Comparison of ENCODE assay signal across 8 mouse cellular contexts in genomic region chr4:89310491-89311254, GRCm38 (mm10). TPM values are rescaled to one million over a fixed set of nuclear protein-coding genes. Genes with fewer than 3 reads are reported as not detected.
DNase-seq lines count a peak whose midpoint lies in the region; ATAC-seq and TF ChIP-seq lines count a peak whose summit lies in the region.

TSS of gene Cdkn2b (minus strand) at chr4:89311039.

- DNase-seq in CD4-positive, CD25-positive, alpha-beta regulatory T cell, adult 2 months (ENCODE audit: low read depth, low spot score): peak; percentile 91
- DNase-seq in c-Kit-positive CD71-positive TER-119-negative erythroid progenitor cells, embryonic 14.5 days (ENCODE audit: low read depth): peak; percentile 77
- peak; percentile 89 for DNase-seq in forebrain, embryonic 10.5 days (ENCODE audit: extremely low spot score, low spot score)
- DNase-seq in kidney, postnatal 0 days (ENCODE audit: low spot score): peak; percentile 71
- DNase-seq in liver, adult 2 months (ENCODE audit: extremely low read depth, low read depth, low spot score): peak; percentile 78
- DNase-seq in spleen, postnatal 4 days (ENCODE audit: low spot score in 2 of 2): peak; percentile 77 to 87

- peaks cover 85% of the 10 kb centered on the region for H3K27me3 ChIP-seq in forebrain, embryonic 10.5 days (ENCODE audit: poor library complexity, severe bottlenecking)
- peaks cover 82% of the 10 kb centered on the region for H3K27me3 ChIP-seq in heart, embryonic 13.5 days (replicated peaks)
- H3K27me3 ChIP-seq in kidney, postnatal 0 days (ENCODE audit: insufficient read depth, low read length): peaks cover 60% of the 10 kb centered on the region
- peaks cover 16% of the 10 kb centered on the region for H3K27me3 ChIP-seq in liver, adult 2 months (ENCODE audit: control insufficient read depth, insufficient read depth, low read length)

- TF ChIP-seq POLR2A in liver, adult 2 months (IDR thresholded peaks at IDR 0.05; ENCODE audit: extremely low read depth, insufficient read depth, low read length): no peak

- H3K27ac ChIP-seq in forebrain, embryonic 10.5 days: no peak within 1 kb of the TSS
- H3K27ac ChIP-seq in heart, embryonic 13.5 days (replicated peaks): peak within 1 kb of the TSS; percentile 45; the same call in 1 of the 2 replicates
- no peak within 1 kb of the TSS for H3K27ac ChIP-seq in kidney, postnatal 0 days
- H3K27ac ChIP-seq in liver, adult 2 months (replicated peaks; ENCODE audit: insufficient read depth, low read depth, low read length): peak within 1 kb of the TSS; percentile 10; the same call in 1 of the 2 replicates

- H3K4me1 ChIP-seq in forebrain, embryonic 10.5 days: peaks cover 15% of the 10 kb centered on the region
- peaks cover 12% of the 10 kb centered on the region for H3K4me1 ChIP-seq in heart, embryonic 13.5 days
- peaks cover 7% of the 10 kb centered on the region for H3K4me1 ChIP-seq in kidney, postnatal 0 days (replicated peaks; ENCODE audit: insufficient read depth, low read length)
- H3K4me1 ChIP-seq in liver, adult 2 months (ENCODE audit: control insufficient read depth, insufficient read depth, low read length): peaks cover 2% of the 10 kb centered on the region; the same call in 1 of the 2 replicates

- peak; percentile 82 for TF ChIP-seq CTCF in kidney, postnatal 0 days (IDR thresholded peaks at IDR 0.05; ENCODE audit: low read depth)
- peak; percentile 90 for TF ChIP-seq CTCF in liver, adult 2 months (IDR thresholded peaks at IDR 0.05; ENCODE audit: low read depth, low read length)

- no peaks in the 10 kb centered on the region for H3K36me3 ChIP-seq in forebrain, embryonic 10.5 days (replicated peaks)
- no peaks in the 10 kb centered on the region for H3K36me3 ChIP-seq in heart, embryonic 13.5 days
- no peaks in the 10 kb centered on the region for H3K36me3 ChIP-seq in kidney, postnatal 0 days (ENCODE audit: insufficient read depth, low read length)
- H3K36me3 ChIP-seq in liver, adult 2 months (ENCODE audit: control insufficient read depth, insufficient read depth, low read length): no peaks in the 10 kb centered on the region

- peak within 1 kb of the TSS; percentile 99 for H3K4me2 ChIP-seq in heart, embryonic 13.5 days
- H3K4me2 ChIP-seq in kidney, postnatal 0 days (ENCODE audit: low read length): peak within 1 kb of the TSS; percentile 94

- peak; percentile 85 for ATAC-seq in heart, embryonic 13.5 days (ENCODE audit: extremely low read depth, insufficient number of reproducible peaks, low FRiP score, low TSS enrichment)
- ATAC-seq in kidney, postnatal 0 days (replicated peaks; ENCODE audit: low FRiP score, low read depth): peak; percentile 92
- ATAC-seq in monocyte, adult 5-6 weeks (replicated peaks; ENCODE audit: insufficient number of reproducible peaks, low FRiP score, low TSS enrichment, poor library complexity, severe bottlenecking): peak; percentile 81

- WGBS in forebrain, embryonic 10.5 days: under 1% methylated on average over 61 of the region's 61 CpGs
- under 1% methylated on average over 61 of the region's 61 CpGs for WGBS in heart, embryonic 13.5 days
- WGBS in kidney, postnatal 0 days: under 1% methylated on average over 59 of the region's 61 CpGs
- WGBS in liver, adult 2 months: 1% methylated on average over 61 of the region's 61 CpGs

- no peaks in the 10 kb centered on the region for H3K9me3 ChIP-seq in forebrain, embryonic 10.5 days
- H3K9me3 ChIP-seq in heart, embryonic 13.5 days: no peaks in the 10 kb centered on the region
- no peaks in the 10 kb centered on the region for H3K9me3 ChIP-seq in kidney, postnatal 0 days (replicated peaks; ENCODE audit: low read length)

- H3K79me2 ChIP-seq in liver, adult 2 months (ENCODE audit: control insufficient read depth, insufficient read depth, low read length): no peaks in the 10 kb centered on the region

- H3K4me3 ChIP-seq in forebrain, embryonic 10.5 days: peak within 1 kb of the TSS; percentile 67
- peak within 1 kb of the TSS; percentile 73 for H3K4me3 ChIP-seq in heart, embryonic 13.5 days
- peak within 1 kb of the TSS; percentile 55 for H3K4me3 ChIP-seq in kidney, postnatal 0 days (replicated peaks; ENCODE audit: low read depth, low read length)
- peak within 1 kb of the TSS; percentile 74 for H3K4me3 ChIP-seq in liver, adult 2 months (ENCODE audit: insufficient read depth, low read depth, low read length)

- H3K9ac ChIP-seq in heart, embryonic 13.5 days: peak within 1 kb of the TSS; percentile 78
- peak within 1 kb of the TSS; percentile 38; the same call in 1 of the 2 replicates for H3K9ac ChIP-seq in kidney, postnatal 0 days (ENCODE audit: low read depth, low read length)
- H3K9ac ChIP-seq in liver, adult 2 months (ENCODE audit: low read depth, low read length): peak within 1 kb of the TSS; percentile 77

RNA-seq across cellular contexts. Expression of gene Cdkn2b, which starts in this region (rescaled TPM):
- polyA plus RNA-seq in forebrain, embryonic 10.5 days (2016; fragmentation: Nextera tagmentation; extraction: Ambion mirVana): 0.10 and 0.15 TPM in 2 replicates
- polyA plus RNA-seq in heart, embryonic 13.5 days (2015; fragmentation: Nextera tagmentation; extraction: Ambion mirVana): 0.75 and 1.1 TPM in 2 replicates
- polyA plus RNA-seq in kidney, postnatal 0 days (2015; fragmentation: Nextera tagmentation; extraction: Ambion mirVana): 3.3 and 4.9 TPM in 2 replicates
- 0.18 and 0.20 TPM in 2 replicates for total RNA-seq in liver, adult 2 months (2014; rRNA removed)
- 0.10 and 0.13 TPM in 2 replicates for polyA plus RNA-seq in liver, adult 2 months (2012; rRNA removed)
- total RNA-seq in monocyte, adult 5-6 weeks (2017): 0.49 TPM in 1 of 3 replicates, not detected in the others

Comparison
In these comparisons a context has a peak if more than half of its experiments do, and no peak if none do; other contexts are left out.
1. Peak in DNase-seq and H3K4me3 ChIP-seq in forebrain, embryonic 10.5 days; RNA of the gene not detected or under 1 TPM.
2. Peak in DNase-seq, H3K4me3 ChIP-seq, H3K27ac ChIP-seq and H3K9ac ChIP-seq in liver, adult 2 months; RNA of the gene not detected or under 1 TPM.
3. Peak in ATAC-seq in monocyte, adult 5-6 weeks; RNA of the gene not detected or under 1 TPM.